8 mouse cellular contexts compared by ENCODE assay signal in genomic region chr7:19843561-19843960, GRCm38 (mm10). TPM values are rescaled to one million over a fixed set of nuclear protein-coding genes. Genes with fewer than 3 reads are reported as not detected.
DNase-seq lines count a peak whose midpoint lies in the region; ATAC-seq and TF ChIP-seq lines count a peak whose summit lies in the region.

No protein-coding gene starts in this region.

- no peak overlapping the region for H3K9ac ChIP-seq in embryonic facial prominence, embryonic 11.5 days (replicated peaks; ENCODE audit: low read length)
- H3K9ac ChIP-seq in heart, embryonic 14.5 days (ENCODE audit: low read length), result no peak overlapping the region
- no peak overlapping the region for H3K9ac ChIP-seq in kidney, postnatal 0 days (ENCODE audit: low read depth, low read length)
- H3K9ac ChIP-seq in neural tube, embryonic 13.5 days, result no peak overlapping the region

- peaks cover 5% of the 10 kb centered on the region for H3K27me3 ChIP-seq in embryonic facial prominence, embryonic 11.5 days (ENCODE audit: control insufficient read depth, insufficient read depth, low read length)
- peaks cover 20% of the 10 kb centered on the region for H3K27me3 ChIP-seq in heart, embryonic 14.5 days (ENCODE audit: control insufficient read depth, insufficient read depth, low read length)
- no peaks in the 10 kb centered on the region for H3K27me3 ChIP-seq in kidney, postnatal 0 days (ENCODE audit: insufficient read depth, low read length)
- H3K27me3 ChIP-seq in neural tube, embryonic 13.5 days, result peaks cover 47% of the 10 kb centered on the region

- no peak overlapping the region for H3K4me3 ChIP-seq in embryonic facial prominence, embryonic 11.5 days (ENCODE audit: low read depth, low read length)
- H3K4me3 ChIP-seq in heart, embryonic 14.5 days (ENCODE audit: control insufficient read depth in 1 of 2, insufficient read depth in 1 of 2, low read depth in 1 of 2, low read length in 2 of 2), result no peak overlapping the region
- H3K4me3 ChIP-seq in kidney, postnatal 0 days (replicated peaks; ENCODE audit: low read depth, low read length), result no peak overlapping the region
- H3K4me3 ChIP-seq in neural tube, embryonic 13.5 days, result no peak overlapping the region

- H3K4me2 ChIP-seq in embryonic facial prominence, embryonic 11.5 days (ENCODE audit: low read depth, low read length), result no peak overlapping the region
- no peak overlapping the region for H3K4me2 ChIP-seq in heart, embryonic 14.5 days (ENCODE audit: low read length)
- no peak overlapping the region for H3K4me2 ChIP-seq in kidney, postnatal 0 days (ENCODE audit: low read length)
- H3K4me2 ChIP-seq in neural tube, embryonic 13.5 days, result no peak overlapping the region

- ATAC-seq in embryonic facial prominence, embryonic 11.5 days (replicated peaks; ENCODE audit: insufficient number of reproducible peaks, low FRiP score, low TSS enrichment, low read depth), result peak; percentile 58; the same call in 1 of the 2 replicates
- ATAC-seq in heart, embryonic 14.5 days (ENCODE audit: insufficient number of reproducible peaks, insufficient read depth, low FRiP score, low read depth), result 0 out of 2 replicates have a peak, but pooled peaks have one; percentile 31
- peak; percentile 80 for ATAC-seq in kidney, postnatal 0 days (replicated peaks; ENCODE audit: low FRiP score, low read depth)
- ATAC-seq in neural tube, embryonic 13.5 days (ENCODE audit: low read depth), result peak; percentile 68

- H3K36me3 ChIP-seq in embryonic facial prominence, embryonic 11.5 days (replicated peaks; ENCODE audit: control insufficient read depth, insufficient read depth, low read depth, low read length), result no peaks in the 10 kb centered on the region
- no peaks in the 10 kb centered on the region for H3K36me3 ChIP-seq in heart, embryonic 14.5 days (ENCODE audit: control insufficient read depth, insufficient read depth, low read length)
- H3K36me3 ChIP-seq in kidney, postnatal 0 days (ENCODE audit: insufficient read depth, low read length), result no peaks in the 10 kb centered on the region
- H3K36me3 ChIP-seq in neural tube, embryonic 13.5 days, result no peaks in the 10 kb centered on the region

- no peaks in the 10 kb centered on the region for H3K9me3 ChIP-seq in embryonic facial prominence, embryonic 11.5 days (replicated peaks; ENCODE audit: control insufficient read depth, low read length)
- H3K9me3 ChIP-seq in heart, embryonic 14.5 days (ENCODE audit: control insufficient read depth, low read length), result no peaks in the 10 kb centered on the region
- H3K9me3 ChIP-seq in kidney, postnatal 0 days (replicated peaks; ENCODE audit: low read length), result no peaks in the 10 kb centered on the region
- H3K9me3 ChIP-seq in neural tube, embryonic 13.5 days, result no peaks in the 10 kb centered on the region

- peak; percentile 90 for TF ChIP-seq CTCF in kidney, postnatal 0 days (IDR thresholded peaks at IDR 0.05; ENCODE audit: low read depth)

- no peak overlapping the region for H3K27ac ChIP-seq in embryonic facial prominence, embryonic 11.5 days (replicated peaks; ENCODE audit: low read depth, low read length)
- no peak overlapping the region for H3K27ac ChIP-seq in heart, embryonic 14.5 days (replicated peaks in 1 of 2; ENCODE audit: control insufficient read depth in 1 of 2, insufficient read depth in 1 of 2, low read depth in 2 of 2, low read length in 2 of 2)
- H3K27ac ChIP-seq in kidney, postnatal 0 days, result no peak overlapping the region
- no peak overlapping the region for H3K27ac ChIP-seq in neural tube, embryonic 13.5 days (replicated peaks)

- DNase-seq in B cell, adult 2 months, result peak; percentile 87
- peak; percentile 49 for DNase-seq in adipocyte (ENCODE audit: low spot score)
- DNase-seq in embryonic facial prominence, embryonic 11.5 days (ENCODE audit: low spot score), result peak; percentile 75
- peak; percentile 79 for DNase-seq in kidney, postnatal 0 days (ENCODE audit: low spot score)
- DNase-seq in lung, adult 18-20 months, result peak; percentile 72 to 74
- DNase-seq in testis, postnatal 14 days (ENCODE audit: low spot score), result peak; percentile 64

- H3K4me1 ChIP-seq in embryonic facial prominence, embryonic 11.5 days (ENCODE audit: control insufficient read depth, insufficient read depth, low read length), result no peaks in the 10 kb centered on the region
- H3K4me1 ChIP-seq in heart, embryonic 14.5 days (ENCODE audit: control insufficient read depth in 2 of 2, insufficient read depth in 2 of 2, low read length in 2 of 2), result peaks cover 3 to 6% of the 10 kb centered on the region in 2 experiments
- H3K4me1 ChIP-seq in kidney, postnatal 0 days (replicated peaks; ENCODE audit: insufficient read depth, low read length), result no peaks in the 10 kb centered on the region
- no peaks in the 10 kb centered on the region; the same call in 1 of the 2 replicates for H3K4me1 ChIP-seq in neural tube, embryonic 13.5 days (replicated peaks)

- 5% methylated on average over 11 of the region's 11 CpGs for WGBS in embryonic facial prominence, embryonic 11.5 days
- WGBS in heart, embryonic 14.5 days, result 4% methylated on average over 11 of the region's 11 CpGs
- 3% methylated on average over 11 of the region's 11 CpGs for WGBS in kidney, postnatal 0 days
- WGBS in neural tube, embryonic 13.5 days, result 5% methylated on average over 11 of the region's 11 CpGs

RNA-seq across cellular contexts. Expression of gene Gm19345, which starts 8.2 kb away (rescaled TPM):
- not detected in 2 replicates for polyA plus RNA-seq in embryonic facial prominence, embryonic 11.5 days (2014; fragmentation: Nextera tagmentation; extraction: Ambion mirVana)
- not detected in 2 replicates for polyA plus RNA-seq in heart, embryonic 14.5 days (2014; fragmentation: Nextera tagmentation; extraction: Ambion mirVana)
- not detected in 2 replicates for polyA plus RNA-seq in kidney, postnatal 0 days (2015; fragmentation: Nextera tagmentation; extraction: Ambion mirVana)
- polyA plus RNA-seq in neural tube, embryonic 13.5 days (2015; fragmentation: Nextera tagmentation; extraction: Ambion mirVana), result 5.2 and 6.6 TPM in 2 replicates

RNA-seq across cellular contexts. Expression of gene Ceacam16, which starts 17.5 kb away (rescaled TPM):
- polyA plus RNA-seq in embryonic facial prominence, embryonic 11.5 days (2014; fragmentation: Nextera tagmentation; extraction: Ambion mirVana), result not detected in 2 replicates
- polyA plus RNA-seq in heart, embryonic 14.5 days (2014; fragmentation: Nextera tagmentation; extraction: Ambion mirVana), result not detected in 2 replicates
- not detected in 2 replicates for polyA plus RNA-seq in kidney, postnatal 0 days (2015; fragmentation: Nextera tagmentation; extraction: Ambion mirVana)
- 0.36 and 0.48 TPM in 2 replicates for polyA plus RNA-seq in neural tube, embryonic 13.5 days (2015; fragmentation: Nextera tagmentation; extraction: Ambion mirVana)

RNA-seq across cellular contexts. Expression of gene Bcl3, which starts 21.0 kb away (rescaled TPM):
- 1.4 and 2.2 TPM in 2 replicates for polyA plus RNA-seq in embryonic facial prominence, embryonic 11.5 days (2014; fragmentation: Nextera tagmentation; extraction: Ambion mirVana)
- 1.7 and 2.0 TPM in 2 replicates for polyA plus RNA-seq in heart, embryonic 14.5 days (2014; fragmentation: Nextera tagmentation; extraction: Ambion mirVana)
- polyA plus RNA-seq in kidney, postnatal 0 days (2015; fragmentation: Nextera tagmentation; extraction: Ambion mirVana), result 3.5 and 3.8 TPM in 2 replicates
- polyA plus RNA-seq in neural tube, embryonic 13.5 days (2015; fragmentation: Nextera tagmentation; extraction: Ambion mirVana), result 0.32 and 1.8 TPM in 2 replicates

RNA-seq across cellular contexts. Expression of gene Ceacam19, which starts 44.2 kb away (rescaled TPM):
- not detected in 2 replicates for polyA plus RNA-seq in embryonic facial prominence, embryonic 11.5 days (2014; fragmentation: Nextera tagmentation; extraction: Ambion mirVana)
- polyA plus RNA-seq in heart, embryonic 14.5 days (2014; fragmentation: Nextera tagmentation; extraction: Ambion mirVana), result not detected in 2 replicates
- polyA plus RNA-seq in kidney, postnatal 0 days (2015; fragmentation: Nextera tagmentation; extraction: Ambion mirVana), result 0.08 and 0.13 TPM in 2 replicates
- not detected in 2 replicates for polyA plus RNA-seq in neural tube, embryonic 13.5 days (2015; fragmentation: Nextera tagmentation; extraction: Ambion mirVana)

RNA-seq across cellular contexts. Expression of gene Cblc, which starts 47.0 kb away (rescaled TPM):
- 1.1 and 1.7 TPM in 2 replicates for polyA plus RNA-seq in embryonic facial prominence, embryonic 11.5 days (2014; fragmentation: Nextera tagmentation; extraction: Ambion mirVana)
- polyA plus RNA-seq in heart, embryonic 14.5 days (2014; fragmentation: Nextera tagmentation; extraction: Ambion mirVana), result 0.53 TPM in 1 of 2 replicates, not detected in the other
- polyA plus RNA-seq in kidney, postnatal 0 days (2015; fragmentation: Nextera tagmentation; extraction: Ambion mirVana), result 14.6 and 16.9 TPM in 2 replicates
- polyA plus RNA-seq in neural tube, embryonic 13.5 days (2015; fragmentation: Nextera tagmentation; extraction: Ambion mirVana), result not detected in 2 replicates
